Mouse (Mus musculus) MEL (cell line): ENCODE results near the gene Nap1l1. TPM values are rescaled to one million over a fixed set of nuclear protein-coding genes. Genes with fewer than 3 reads are reported as not detected.

Source experiments
- DNase-seq: peaks from one replicate; pipeline ENCODE4 v3.0.0; 2011; ENCODE audit warnings: low read depth, low spot score
- H3K27ac ChIP-seq: 2 replicates; pipeline ENCODE4 v1.5.1; 2012; ENCODE audit warnings: low read depth, mild to moderate bottlenecking, control low read depth, low read length, moderate library complexity; ENCODE audit not compliant: control insufficient read depth
- H3K27me3 ChIP-seq, 2 experiments: fragments of 150-350 bp in 1 of 2; sonication (generic) in 1 of 2; 2 replicates each; pipeline ENCODE4 v1.6.1; 2012; ENCODE audit warnings: low read length in 2 of 2, mild to moderate bottlenecking in 2 of 2, improper control_type of control experiment in 1 of 2, moderate library complexity in 1 of 2; ENCODE audit not compliant: insufficient read depth in 2 of 2, control insufficient read depth in 1 of 2
- H3K36me3 ChIP-seq, 2 experiments: 2 replicates each; pipeline ENCODE4 v1.6.1; 2012 to 2014; ENCODE audit warnings: low read length in 2 of 2, improper control_type of control experiment in 1 of 2, inconsistent platforms in 1 of 2, mild to moderate bottlenecking in 1 of 2; ENCODE audit not compliant: insufficient read depth in 2 of 2, control insufficient read depth in 1 of 2
- H3K4me1 ChIP-seq, 2 experiments: fragments of 150-350 bp in 1 of 2; sonication (generic) in 1 of 2; 2 replicates each; pipeline ENCODE4 v1.6.1; 2012; ENCODE audit warnings: low read length in 2 of 2, improper control_type of control experiment in 1 of 2, mild to moderate bottlenecking in 1 of 2; ENCODE audit not compliant: insufficient read depth in 2 of 2, control insufficient read depth in 1 of 2
- H3K4me3 ChIP-seq, 2 experiments: fragments of 150-350 bp in 1 of 2; sonication (generic) in 1 of 2; 2 replicates each; pipeline ENCODE4 v1.5.1; 2012; ENCODE audit warnings: low read depth in 2 of 2, low read length in 2 of 2, mild to moderate bottlenecking in 2 of 2, moderate library complexity in 2 of 2, control low read depth in 1 of 2, improper control_type of control experiment in 1 of 2; ENCODE audit not compliant: control insufficient read depth in 1 of 2, insufficient read depth in 1 of 2
- H3K79me2 ChIP-seq: 2 replicates; pipeline ENCODE4 v1.6.1; 2012; ENCODE audit warnings: mild to moderate bottlenecking, low read length, moderate library complexity; ENCODE audit not compliant: control insufficient read depth, poor library complexity, insufficient read depth
- H3K9ac ChIP-seq: 2 replicates; pipeline ENCODE4 v1.6.1; 2012; ENCODE audit warnings: low read depth, mild to moderate bottlenecking, control low read depth, low read length, moderate library complexity; ENCODE audit not compliant: control insufficient read depth, poor library complexity, severe bottlenecking
- H3K9me3 ChIP-seq: fragments of 150-350 bp; sonication (generic); replicated peaks from 2 replicates; pipeline ENCODE4 v1.6.1; 2012; ENCODE audit warnings: mild to moderate bottlenecking, low read length, improper control_type of control experiment, moderate library complexity; ENCODE audit not compliant: insufficient read depth
- BHLHE40 ChIP-seq: IDR thresholded peaks from 2 replicates; pipeline ENCODE4 v1.6.1; 2012; ENCODE audit warnings: low read depth, mild to moderate bottlenecking, inconsistent platforms, low read length, improper control_type of control experiment, borderline replicate concordance
- EP300 ChIP-seq, 2 experiments: IDR thresholded peaks; 2 replicates each; pipeline ENCODE4 v1.6.1; 2011; ENCODE audit warnings: improper control_type of control experiment in 2 of 2, low read length in 2 of 2, low read depth in 1 of 2, mild to moderate bottlenecking in 1 of 2
- ETS1 ChIP-seq: IDR thresholded peaks from 2 replicates; pipeline ENCODE4 v1.6.1; 2012; ENCODE audit warnings: low read depth, mild to moderate bottlenecking, inconsistent platforms, low read length, improper control_type of control experiment, moderate library complexity
- GATA1 ChIP-seq: IDR thresholded peaks from 2 replicates; pipeline ENCODE4 v1.6.1; 2011; ENCODE audit warnings: low read depth, low read length, improper control_type of control experiment
- JUND ChIP-seq: IDR thresholded peaks from 2 replicates; pipeline ENCODE4 v1.6.1; 2011; ENCODE audit warnings: low read depth, mild to moderate bottlenecking, improper control_type of control experiment, low read length
- MAX ChIP-seq: IDR thresholded peaks from 2 replicates; pipeline ENCODE4 v1.6.1; 2011; ENCODE audit warnings: low read length, improper control_type of control experiment
- MAZ ChIP-seq: IDR thresholded peaks from 2 replicates; pipeline ENCODE4 v1.6.1; 2012; ENCODE audit warnings: low read depth, mild to moderate bottlenecking, inconsistent platforms, low read length, improper control_type of control experiment
- MXI1 ChIP-seq: IDR thresholded peaks from 2 replicates; pipeline ENCODE4 v1.6.1; 2011; ENCODE audit warnings: mild to moderate bottlenecking, low read depth, low read length, improper control_type of control experiment
- NELFE ChIP-seq: IDR thresholded peaks from 2 replicates; pipeline ENCODE4 v1.6.1; 2011; ENCODE audit warnings: low read depth, low read length, improper control_type of control experiment
- NRF1 ChIP-seq: IDR thresholded peaks from 2 replicates; pipeline ENCODE4 v1.6.1; 2014; ENCODE audit warnings: low read depth, mild to moderate bottlenecking, inconsistent platforms, low read length, improper control_type of control experiment, moderate library complexity; ENCODE audit not compliant: poor library complexity, insufficient read depth, severe bottlenecking
- RAD21 ChIP-seq: IDR thresholded peaks from 2 replicates; pipeline ENCODE4 v1.6.1; 2011; ENCODE audit warnings: mild to moderate bottlenecking, low read depth, low read length, improper control_type of control experiment
- RCOR1 ChIP-seq: IDR thresholded peaks from 2 replicates; pipeline ENCODE4 v1.6.1; 2012; ENCODE audit warnings: low read depth, mild to moderate bottlenecking, inconsistent platforms, low read length, improper control_type of control experiment
- SIN3A ChIP-seq: IDR thresholded peaks from 2 replicates; pipeline ENCODE4 v1.6.1; 2012; ENCODE audit warnings: low read length, improper control_type of control experiment, inconsistent platforms
- TCF12 ChIP-seq: IDR thresholded peaks from 2 replicates; pipeline ENCODE4 v1.6.1; 2014; ENCODE audit warnings: low read depth, mild to moderate bottlenecking, inconsistent platforms, low read length, improper control_type of control experiment, moderate library complexity
- USF1 ChIP-seq: IDR thresholded peaks from 2 replicates; pipeline ENCODE4 v1.6.1; 2014; ENCODE audit warnings: low read depth, mild to moderate bottlenecking, inconsistent platforms, low read length, improper control_type of control experiment, moderate library complexity
- USF2 ChIP-seq, 2 experiments: IDR thresholded peaks; 2 replicates each; pipeline ENCODE4 v1.6.1; 2011 to 2012; ENCODE audit warnings: improper control_type of control experiment in 2 of 2, low read length in 2 of 2, borderline replicate concordance in 1 of 2, inconsistent platforms in 1 of 2, low read depth in 1 of 2, mild to moderate bottlenecking in 1 of 2; ENCODE audit not compliant: insufficient read depth in 1 of 2
- ZKSCAN1 ChIP-seq: IDR thresholded peaks from 2 replicates; pipeline ENCODE4 v1.6.1; 2012; ENCODE audit warnings: low read depth, mild to moderate bottlenecking, inconsistent platforms, low read length, improper control_type of control experiment, moderate library complexity
- polyA plus RNA-seq, 2 experiments: library from polyadenylated mRNA; stranded (reverse) in 1 of 2; unstranded in 1 of 2; fragments of >175 nt in 1 of 2; fragments of >200 nt in 1 of 2; gene quantifications; 2 replicates each; pipeline versions ENCODE4 v1.2.1 to v1.2.4; 2012; ENCODE audit warnings: low replicate concordance in 2 of 2, low read depth in 1 of 2; ENCODE audit not compliant: insufficient read length in 2 of 2, insufficient read depth in 1 of 2, missing spikeins in 1 of 2
- total RNA-seq: library from RNA; depleted of rRNA; stranded (reverse); fragments of 300-350 nt; gene quantifications from 2 replicates; pipeline ENCODE4 v1.2.3, GENCODE M21; 2012

Gene Nap1l1
- total and polyA plus RNA-seq, 3 experiments: 183 to 591 (median 296) TPM

DNA sequence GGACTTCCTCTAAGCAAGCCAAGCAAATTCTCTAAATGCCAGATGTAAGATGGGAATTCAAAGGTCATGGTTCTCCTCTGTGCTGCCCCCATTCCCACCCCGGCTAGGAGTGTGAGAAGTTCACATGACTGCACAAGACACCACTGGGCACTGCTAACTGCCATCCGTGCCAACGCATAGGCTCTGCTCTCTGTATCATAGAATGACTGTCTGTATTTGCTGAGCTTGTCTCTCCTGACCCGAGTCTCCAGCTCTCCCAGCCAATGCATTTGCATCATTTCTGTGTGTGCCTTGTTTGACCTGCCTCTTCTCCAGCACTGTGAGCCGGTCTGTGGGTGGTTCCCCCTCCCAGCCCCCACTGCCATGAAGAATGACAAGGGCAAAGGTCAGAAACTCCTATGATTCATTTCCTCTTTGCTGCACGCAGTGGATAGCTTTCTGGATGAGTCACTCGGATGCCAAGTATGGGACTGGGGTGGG lies 70.8 kb downstream of the Nap1l1 start:
- no peaks in the 10 kb centered on the region for H3K9me3 ChIP-seq
- H3K4me1 ChIP-seq: peaks cover 10 to 28% of the 10 kb centered on the region in 2 experiments
- no peaks in the 10 kb centered on the region for H3K79me2 ChIP-seq
- peaks cover 0 to 22% of the 10 kb centered on the region in 2 experiments; a peak in 2 of 4 replicates for H3K36me3 ChIP-seq
- H3K27ac ChIP-seq: no peak overlapping the region
- TF ChIP-seq JUND: peak; percentile 56; the same call in 1 of the 2 replicates
- peak in 1 of 2 experiments; percentile 17; a peak in 1 of 4 replicates for TF ChIP-seq EP300 (IDR thresholded peaks at IDR 0.05; ENCODE audit: low read depth in 1 of 2, low read length in 2 of 2)
- no peak for TF ChIP-seq ETS1
- TF ChIP-seq, all 39 proteins: peak for 2
- DNase-seq: peak; percentile 45
- H3K9ac ChIP-seq: no peak overlapping the region
- H3K4me3 ChIP-seq: no peak overlapping the region
- H3K27me3 ChIP-seq: no peaks in the 10 kb centered on the region

DNA sequence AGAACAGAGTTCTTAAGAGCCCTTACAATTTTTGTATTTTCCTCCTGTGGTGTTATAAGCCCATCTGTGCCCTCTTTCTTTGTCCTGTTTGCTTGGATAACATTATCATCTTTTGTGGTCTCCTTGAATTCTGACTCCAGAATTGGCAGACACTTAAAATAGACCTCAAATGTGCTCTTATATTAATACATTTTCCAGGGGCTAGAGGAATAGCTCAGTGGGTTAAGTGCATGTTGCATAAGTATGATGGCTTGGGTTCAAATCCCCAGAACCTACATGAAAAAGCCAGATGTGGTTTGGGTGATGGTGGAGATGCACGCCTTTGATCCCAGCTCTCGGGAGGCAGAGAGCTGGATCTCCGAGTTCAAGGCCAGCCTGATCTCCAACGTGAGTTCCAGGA lies 71.3 kb downstream of the Nap1l1 start:
- no peaks in the 10 kb centered on the region for H3K27me3 ChIP-seq
- no peaks in the 10 kb centered on the region for H3K9me3 ChIP-seq
- H3K79me2 ChIP-seq: no peaks in the 10 kb centered on the region
- DNase-seq: peak; percentile 36
- no peak overlapping the region for H3K4me3 ChIP-seq
- no peak overlapping the region for H3K27ac ChIP-seq
- H3K36me3 ChIP-seq: peaks cover 0 to 22% of the 10 kb centered on the region in 2 experiments; a peak in 2 of 4 replicates
- no peak overlapping the region for H3K9ac ChIP-seq
- H3K4me1 ChIP-seq: peaks cover 10 to 28% of the 10 kb centered on the region in 2 experiments
- TF ChIP-seq MAZ (no peak), EP300 (IDR thresholded peaks at IDR 0.05; ENCODE audit: low read depth in 1 of 2, low read length in 2 of 2) (peak in 1 of 2 experiments; percentile 23; a peak in 1 of 4 replicates), ETS1 (0 out of 2 replicates have a peak, but pooled peaks have one; percentile 5)

DNA sequence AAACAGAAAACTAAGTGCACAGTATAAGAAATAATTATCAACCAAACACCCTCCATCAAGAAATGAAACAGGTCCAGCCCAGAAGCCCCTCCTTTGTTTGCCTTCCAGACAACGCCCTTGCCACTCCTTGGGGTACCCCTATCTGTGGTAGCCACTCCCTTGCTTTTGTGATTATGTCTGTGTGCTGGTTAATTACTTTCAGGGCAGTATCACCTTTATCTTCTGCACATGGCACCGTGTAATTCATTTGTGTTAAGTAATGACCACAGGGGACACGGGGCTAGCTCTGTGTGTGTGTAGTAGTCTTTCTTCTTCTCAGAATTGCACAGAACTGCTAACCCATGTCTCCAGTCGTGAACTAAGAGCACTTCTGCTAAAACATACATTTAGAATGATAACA lies 72.6 kb downstream of the Nap1l1 start:
- H3K4me1 ChIP-seq: peaks cover 10 to 28% of the 10 kb centered on the region in 2 experiments
- H3K4me3 ChIP-seq: no peak overlapping the region
- no peaks in the 10 kb centered on the region for H3K79me2 ChIP-seq
- H3K27ac ChIP-seq: no peak overlapping the region
- DNase-seq: peak; percentile 32
- no peak overlapping the region for H3K9ac ChIP-seq
- peaks cover 0 to 22% of the 10 kb centered on the region in 2 experiments; a peak in 2 of 4 replicates for H3K36me3 ChIP-seq
- no peaks in the 10 kb centered on the region for H3K9me3 ChIP-seq
- no peak for TF ChIP-seq RAD21
- no peak for TF ChIP-seq MAZ
- no peak for TF ChIP-seq MXI1
- TF ChIP-seq RCOR1: 0 out of 2 replicates have a peak, but pooled peaks have one; percentile 39
- TF ChIP-seq ETS1: 0 out of 2 replicates have a peak, but pooled peaks have one; percentile 34
- no peak for TF ChIP-seq USF2 (IDR thresholded peaks at IDR 0.05; ENCODE audit: borderline replicate concordance in 1 of 2, insufficient read depth in 1 of 2, low read depth in 1 of 2, low read length in 2 of 2)
- 0 out of 2 replicates have a peak, but pooled peaks have one; percentile 30 for TF ChIP-seq MAX
- TF ChIP-seq TCF12: peak; percentile 42; the same call in 1 of the 2 replicates
- TF ChIP-seq EP300 (IDR thresholded peaks at IDR 0.05; ENCODE audit: low read depth in 1 of 2, low read length in 2 of 2): peak; percentile 62 to 76
- TF ChIP-seq ZKSCAN1: no peak
- TF ChIP-seq NELFE: no peak
- TF ChIP-seq SIN3A: 0 out of 2 replicates have a peak, but pooled peaks have one; percentile 25
- no peak for TF ChIP-seq NRF1
- no peak for TF ChIP-seq JUND
- 0 out of 2 replicates have a peak, but pooled peaks have one; percentile 26 for TF ChIP-seq BHLHE40
- TF ChIP-seq GATA1: peak; percentile 50
- no peak for TF ChIP-seq USF1
- TF ChIP-seq, all 39 proteins: peak for 8
- no peaks in the 10 kb centered on the region for H3K27me3 ChIP-seq
